Mouse (Mus musculus) heart, postnatal 25 days (tissue): Measurements from ENCODE around the gene Rab19. TPM values are rescaled to one million over a fixed set of nuclear protein-coding genes. Genes with fewer than 3 reads are reported as not detected.
A peak's percentile ranks its signal among the peaks of the same experiment; 100 is the strongest.
"Not testable (repeated sequence)": the region's sequence is repeated elsewhere in the genome, so short reads cannot be mapped to it uniquely, and the experiment has no call there.

Source experiments
- DNase-seq: peaks from one replicate; pipeline ENCODE4 v3.0.0; 2022; ENCODE audit warnings: low spot score
- intact Hi-C: fragments of 180-260 bp; cut with DNase I; formaldehyde crosslinking; loops from one replicate; pipeline ENCODE4 v1.15.1; 2025
- total RNA-seq, 2 experiments: library from RNA; stranded (reverse); gene quantifications; 2 replicates each; pipeline ENCODE4 v1.2.3; 2021

Rab19 gene
- total RNA-seq, 2 experiments from 2014 or later, result 0.34 TPM; not detected in 1

- DNase-seq, intact Hi-C loops: not testable (repeated sequence)
These were observed 2.7 kb upstream of the Rab19 start for GRCm38 (mm10) chr6:39378161-39378835.

- DNase-seq, result no peak
- intact Hi-C loops, result no loop called here
These were observed 1.8 kb upstream of the Rab19 start for GRCm38 (mm10) chr6:39379224-39379623.

GRCm38 (mm10) chr6:39379749-39380148 is 1.2 kb upstream of the Rab19 start:
- no peak for DNase-seq
- intact Hi-C loops, result no loop called here

GRCm38 (mm10) chr6:39380276-39380675 is 699 bp upstream of the Rab19 start:
- intact Hi-C loops, result no loop called here
- no peak for DNase-seq

- intact Hi-C loops, result no loop called here
These were observed 9.0 kb downstream of the Rab19 start for GRCm38 (mm10) chr6:39389988-39390387.

GRCm38 (mm10) chr6:39395471-39395870 is 14.5 kb downstream of the Rab19 start:
- intact Hi-C loops, result no loop called here
- DNase-seq, result no peak

More at GRCm38 (mm10) chr6:39389988-39390387, 9.0 kb downstream of the Rab19 start:
- DNase-seq, result no peak

- intact Hi-C loops, result no loop called here
- DNase-seq, result no peak
These were observed 14.9 kb downstream of the Rab19 start for GRCm38 (mm10) chr6:39395916-39396315.

- no peak for DNase-seq
- intact Hi-C loops, result no loop called here
These were observed 16.1 kb downstream of the Rab19 start for GRCm38 (mm10) chr6:39397046-39397445.

- no peak for DNase-seq
- intact Hi-C loops, result no loop called here
These were observed 17.4 kb downstream of the Rab19 start for GRCm38 (mm10) chr6:39398342-39398741.

- no peak for DNase-seq
- intact Hi-C loops, result no loop called here
These were observed 19.4 kb downstream of the Rab19 start for GRCm38 (mm10) chr6:39400343-39400742.

- intact Hi-C loops, result no loop called here
- no peak for DNase-seq
These were observed 22.2 kb downstream of the Rab19 start for GRCm38 (mm10) chr6:39403136-39403535.

- DNase-seq, result no peak
- intact Hi-C loops, result no loop called here
These were observed 25.5 kb downstream of the Rab19 start for GRCm38 (mm10) chr6:39406480-39406879.

GRCm38 (mm10) chr6:39414106-39414505 is 33.1 kb downstream of the Rab19 start:
- no peak for DNase-seq
- intact Hi-C loops, result no loop called here

- DNase-seq, result no peak
- intact Hi-C loops, result no loop called here
These were observed 34.8 kb downstream of the Rab19 start for GRCm38 (mm10) chr6:39415762-39416161.

GRCm38 (mm10) chr6:39416654-39417053 is 35.7 kb downstream of the Rab19 start:
- DNase-seq, intact Hi-C loops: not testable (repeated sequence)

GRCm38 (mm10) chr6:39419386-39419850 is 38.4 kb downstream of the Rab19 start:
- intact Hi-C loops, result no loop called here
- DNase-seq, result no peak

- intact Hi-C loops, result loop anchor here (5.0 kb wide), 1 partner anchor 147 kb away; no protein-coding TSS in a partner anchor
- peak; percentile 51 for DNase-seq
These were observed 39.1 kb downstream of the Rab19 start, which contains the start of gene Mkrn1 for GRCm38 (mm10) chr6:39419851-39420721. Gene Mkrn1 (minus strand): TSS chr6:39420462.

GRCm38 (mm10) chr6:39420867-39421266 is 39.9 kb downstream of the Rab19 start:
- intact Hi-C loops, result loop anchor here (5.0 kb wide), 1 partner anchor 146 kb away; no protein-coding TSS in a partner anchor
- no peak for DNase-seq

GRCm38 (mm10) chr6:39423130-39423551 is 42.2 kb downstream of the Rab19 start:
- intact Hi-C loops, result loop anchor here (5.0 kb wide), 1 partner anchor 144 kb away; no protein-coding TSS in a partner anchor
- DNase-seq, result no peak

- intact Hi-C loops, result loop anchor here (5.0 kb wide), 1 partner anchor 144 kb away; no protein-coding TSS in a partner anchor
- no peak for DNase-seq
These were observed 42.7 kb downstream of the Rab19 start for GRCm38 (mm10) chr6:39423686-39424085.

GRCm38 (mm10) chr6:39425181-39425580 is 44.2 kb downstream of the Rab19 start:
- DNase-seq, result no peak
- intact Hi-C loops, result no loop called here
